Mouse (Mus musculus): Measurements from ENCODE around the gene Adamts4.
"Not testable (repeated sequence)": the region's sequence is repeated elsewhere in the genome, so short reads cannot be mapped to it uniquely, and the experiment has no call there.

DNA sequence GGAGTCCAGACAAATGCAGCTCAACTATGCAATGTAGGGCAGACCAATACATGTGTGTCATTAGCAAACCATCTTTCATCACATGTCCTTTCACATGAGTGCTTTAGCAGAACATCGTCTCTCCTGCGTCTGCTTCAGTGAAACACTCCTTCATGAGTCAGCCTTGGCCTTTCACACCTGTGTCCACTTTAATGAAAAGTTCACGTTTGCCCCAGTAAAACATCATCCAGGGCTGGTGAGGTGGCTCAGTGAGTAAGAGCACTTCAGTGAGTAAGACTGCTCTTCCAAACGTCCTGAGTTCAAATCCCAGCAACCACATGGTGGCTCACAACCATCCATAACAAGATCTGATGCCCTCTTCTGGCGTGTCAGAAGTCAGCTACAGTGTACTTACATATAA is 55.9 kb downstream of the Adamts4 start:
- TF ChIP-seq CTCF (IDR thresholded peaks at IDR 0.05; ENCODE audit: control insufficient read depth, insufficient read depth, insufficient read length); MAX (IDR thresholded peaks at IDR 0.05); USF1 (IDR thresholded peaks at IDR 0.05; ENCODE audit: low read depth); MYOD1 (IDR thresholded peaks at IDR 0.05; ENCODE audit: control insufficient read depth, insufficient read length, low read depth); MYOG (IDR thresholded peaks at IDR 0.05; ENCODE audit: control insufficient read depth, extremely low read depth, insufficient read length): not testable (repeated sequence)

All from C2C12 (cell line).